9 mouse cellular contexts compared by ENCODE assay signal in the genomic region with DNA sequence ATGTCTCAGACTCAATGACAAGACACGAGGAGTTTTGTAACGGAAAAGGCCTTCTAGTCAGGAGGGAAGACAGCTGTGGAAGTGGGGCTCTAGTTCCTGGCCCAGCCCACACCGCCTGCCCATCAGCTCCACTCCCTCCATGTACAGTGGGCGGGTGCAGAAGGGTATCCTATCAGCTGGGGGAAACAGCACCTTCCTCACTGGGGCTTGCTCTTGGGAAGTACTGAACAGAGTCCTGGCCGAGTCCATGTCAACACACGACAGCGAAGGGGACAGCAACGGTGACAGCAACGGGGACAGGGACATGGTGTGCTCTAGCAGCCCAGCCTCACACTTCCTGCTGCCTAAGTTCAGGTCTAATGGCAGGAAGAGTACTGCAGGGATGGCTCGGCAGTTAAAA. TPM values are rescaled to one million over a fixed set of nuclear protein-coding genes. Genes with fewer than 3 reads are reported as not detected.
DNase-seq lines count a peak whose midpoint lies in the region; ATAC-seq lines count a peak whose summit lies in the region.
"Had no signal": no experiment of that assay in that cellular context is flagged by ENCODE, and none has a peak within 500 bp of the region (broad histone marks: within the 10 kb centered on the region; RNA-seq: fewer than 3 reads in every experiment).

No protein-coding gene starts in this region.

- 82% methylated on average over 10 of the region's 10 CpGs for WGBS in forebrain, embryonic 13.5 days
- 79% methylated on average over 10 of the region's 10 CpGs for WGBS in forebrain, embryonic 16.5 days
- WGBS in lung, embryonic 15.5 days = 61% methylated on average over 10 of the region's 10 CpGs
- 58% methylated on average over 10 of the region's 10 CpGs for WGBS in heart, embryonic 13.5 days
- 80% methylated on average over 10 of the region's 10 CpGs for WGBS in neural tube, embryonic 13.5 days

- H3K4me1 ChIP-seq in forebrain, embryonic 13.5 days = peaks cover 60% of the 10 kb centered on the region
- peaks cover 50% of the 10 kb centered on the region for H3K4me1 ChIP-seq in forebrain, embryonic 16.5 days (replicated peaks; ENCODE audit: control insufficient read depth, insufficient read depth, low read length)
- H3K4me1 ChIP-seq in lung, embryonic 15.5 days = peaks cover 57% of the 10 kb centered on the region
- H3K4me1 ChIP-seq in heart, embryonic 13.5 days = peaks cover 68% of the 10 kb centered on the region
- H3K4me1 ChIP-seq in neural tube, embryonic 13.5 days (replicated peaks) = peaks cover 74% of the 10 kb centered on the region

- H3K9me3 ChIP-seq in forebrain, embryonic 13.5 days (replicated peaks) = no peaks in the 10 kb centered on the region
- no peaks in the 10 kb centered on the region for H3K9me3 ChIP-seq in forebrain, embryonic 16.5 days (ENCODE audit: control insufficient read depth, low read length)
- H3K9me3 ChIP-seq in lung, embryonic 15.5 days = no peaks in the 10 kb centered on the region
- H3K9me3 ChIP-seq in heart, embryonic 13.5 days = no peaks in the 10 kb centered on the region
- H3K9me3 ChIP-seq in neural tube, embryonic 13.5 days = no peaks in the 10 kb centered on the region

- H3K27ac ChIP-seq in forebrain, embryonic 13.5 days = peak overlapping the region; percentile 66; the same call in 1 of the 2 replicates
- no peak overlapping the region; the same call in 1 of the 2 replicates for H3K27ac ChIP-seq in forebrain, embryonic 16.5 days (ENCODE audit: low read length)
- H3K27ac ChIP-seq in lung, embryonic 15.5 days = 0 out of 2 replicates have a peak overlapping the region, but pooled peaks have one; percentile 24
- H3K27ac ChIP-seq in heart, embryonic 13.5 days (replicated peaks) = peak overlapping the region; percentile 32; the same call in 1 of the 2 replicates
- peak overlapping the region; percentile 83; the same call in 1 of the 2 replicates for H3K27ac ChIP-seq in neural tube, embryonic 13.5 days (replicated peaks)

- DNase-seq in lung, postnatal 36 days = no peak
- no peak for DNase-seq in adipocyte (ENCODE audit: low spot score)
- DNase-seq in spleen, adult 12 weeks (ENCODE audit: low spot score) = no peak
- DNase-seq: cerebellum, postnatal 36 days had no signal

- ATAC-seq in forebrain, embryonic 13.5 days = no peak
- ATAC-seq in forebrain, embryonic 16.5 days = no peak
- ATAC-seq in lung, embryonic 15.5 days (ENCODE audit: borderline replicate concordance, extremely low read depth, low FRiP score, low TSS enrichment) = no peak
- ATAC-seq in heart, embryonic 13.5 days (ENCODE audit: extremely low read depth, insufficient number of reproducible peaks, low FRiP score, low TSS enrichment) = no peak
- ATAC-seq in neural tube, embryonic 13.5 days (ENCODE audit: low read depth) = no peak

- H3K4me3 ChIP-seq in forebrain, embryonic 13.5 days = no peak overlapping the region
- no peak overlapping the region for H3K4me3 ChIP-seq in forebrain, embryonic 16.5 days (replicated peaks; ENCODE audit: low read length)
- H3K4me3 ChIP-seq in lung, embryonic 15.5 days = no peak overlapping the region
- no peak overlapping the region for H3K4me3 ChIP-seq in heart, embryonic 13.5 days
- no peak overlapping the region for H3K4me3 ChIP-seq in neural tube, embryonic 13.5 days

- no peak overlapping the region for H3K9ac ChIP-seq in forebrain, embryonic 13.5 days
- no peak overlapping the region for H3K9ac ChIP-seq in forebrain, embryonic 16.5 days (replicated peaks; ENCODE audit: low read depth, low read length)
- no peak overlapping the region for H3K9ac ChIP-seq in lung, embryonic 15.5 days
- H3K9ac ChIP-seq in heart, embryonic 13.5 days = peak overlapping the region; percentile 33
- no peak overlapping the region for H3K9ac ChIP-seq in neural tube, embryonic 13.5 days

- peaks cover 38% of the 10 kb centered on the region for H3K36me3 ChIP-seq in forebrain, embryonic 13.5 days (ENCODE audit: poor library complexity, severe bottlenecking)
- H3K36me3 ChIP-seq in forebrain, embryonic 16.5 days (ENCODE audit: control insufficient read depth, insufficient read depth) = peaks cover 19% of the 10 kb centered on the region
- peaks cover 29% of the 10 kb centered on the region for H3K36me3 ChIP-seq in lung, embryonic 15.5 days
- peaks cover 38% of the 10 kb centered on the region for H3K36me3 ChIP-seq in heart, embryonic 13.5 days
- H3K36me3 ChIP-seq in neural tube, embryonic 13.5 days = peaks cover 38% of the 10 kb centered on the region

- no peak overlapping the region for H3K4me2 ChIP-seq in forebrain, embryonic 13.5 days
- H3K4me2 ChIP-seq in forebrain, embryonic 16.5 days (ENCODE audit: low read length) = no peak overlapping the region
- no peak overlapping the region for H3K4me2 ChIP-seq in lung, embryonic 15.5 days
- 0 out of 2 replicates have a peak overlapping the region, but pooled peaks have one; percentile 3 for H3K4me2 ChIP-seq in heart, embryonic 13.5 days
- H3K4me2 ChIP-seq in neural tube, embryonic 13.5 days = peak overlapping the region; percentile 42

- H3K27me3 ChIP-seq in forebrain, embryonic 13.5 days = no peaks in the 10 kb centered on the region
- no peaks in the 10 kb centered on the region for H3K27me3 ChIP-seq in forebrain, embryonic 16.5 days (replicated peaks; ENCODE audit: control insufficient read depth, insufficient read depth, low read length)
- H3K27me3 ChIP-seq in lung, embryonic 15.5 days = no peaks in the 10 kb centered on the region
- no peaks in the 10 kb centered on the region for H3K27me3 ChIP-seq in heart, embryonic 13.5 days (replicated peaks)
- H3K27me3 ChIP-seq in neural tube, embryonic 13.5 days = no peaks in the 10 kb centered on the region

RNA-seq across cellular contexts. Expression of gene Tmem201, which starts 5.0 kb away (rescaled TPM):
- 31.0 and 34.6 TPM in 2 replicates for polyA plus RNA-seq in forebrain, embryonic 13.5 days (2015; fragmentation: Nextera tagmentation; extraction: Ambion mirVana)
- 37.3 and 43.5 TPM in 2 replicates for polyA plus RNA-seq in forebrain, embryonic 16.5 days (2015; fragmentation: Nextera tagmentation; extraction: Ambion mirVana)
- polyA plus RNA-seq in lung, embryonic 15.5 days (2015; fragmentation: Nextera tagmentation; extraction: Ambion mirVana) = 31.6 TPM in 2 replicates
- polyA plus RNA-seq in heart, embryonic 13.5 days (2015; fragmentation: Nextera tagmentation; extraction: Ambion mirVana) = 41.4 and 42.1 TPM in 2 replicates
- 41.1 and 41.4 TPM in 2 replicates for polyA plus RNA-seq in neural tube, embryonic 13.5 days (2015; fragmentation: Nextera tagmentation; extraction: Ambion mirVana)

RNA-seq across cellular contexts. Expression of gene Pik3cd, which starts 30.4 kb away (rescaled TPM):
- polyA plus RNA-seq in forebrain, embryonic 13.5 days (2015; fragmentation: Nextera tagmentation; extraction: Ambion mirVana) = 8.0 and 9.0 TPM in 2 replicates
- polyA plus RNA-seq in forebrain, embryonic 16.5 days (2015; fragmentation: Nextera tagmentation; extraction: Ambion mirVana) = 19.5 and 21.0 TPM in 2 replicates
- polyA plus RNA-seq in lung, embryonic 15.5 days (2015; fragmentation: Nextera tagmentation; extraction: Ambion mirVana) = 4.5 and 7.8 TPM in 2 replicates
- polyA plus RNA-seq in heart, embryonic 13.5 days (2015; fragmentation: Nextera tagmentation; extraction: Ambion mirVana) = 3.0 and 3.1 TPM in 2 replicates
- 17.8 and 20.0 TPM in 2 replicates for polyA plus RNA-seq in neural tube, embryonic 13.5 days (2015; fragmentation: Nextera tagmentation; extraction: Ambion mirVana)

RNA-seq across cellular contexts. Expression of gene Slc25a33, which starts 41.3 kb away (rescaled TPM):
- 13.8 and 15.5 TPM in 2 replicates for polyA plus RNA-seq in forebrain, embryonic 13.5 days (2015; fragmentation: Nextera tagmentation; extraction: Ambion mirVana)
- polyA plus RNA-seq in forebrain, embryonic 16.5 days (2015; fragmentation: Nextera tagmentation; extraction: Ambion mirVana) = 22.4 and 22.7 TPM in 2 replicates
- 8.5 and 8.7 TPM in 2 replicates for polyA plus RNA-seq in lung, embryonic 15.5 days (2015; fragmentation: Nextera tagmentation; extraction: Ambion mirVana)
- 5.9 and 7.4 TPM in 2 replicates for polyA plus RNA-seq in heart, embryonic 13.5 days (2015; fragmentation: Nextera tagmentation; extraction: Ambion mirVana)
- 31.8 and 32.7 TPM in 2 replicates for polyA plus RNA-seq in neural tube, embryonic 13.5 days (2015; fragmentation: Nextera tagmentation; extraction: Ambion mirVana)

Comparison
In these comparisons a context has a peak if more than half of its experiments do, and no peak if none do; other contexts are left out.
1. H3K4me2 ChIP-seq: peak in heart, embryonic 13.5 days (single experiment) and neural tube, embryonic 13.5 days (single experiment); none in forebrain, embryonic 13.5 days (single experiment), forebrain, embryonic 16.5 days (single experiment) and lung, embryonic 15.5 days (single experiment).